Mouse (Mus musculus) gastrocnemius, adult 18-20 months (tissue): ENCODE data around the gene Sec22a. TPM values are rescaled to one million over a fixed set of nuclear protein-coding genes. Genes with fewer than 3 reads are reported as not detected.
A peak's percentile ranks its signal among the peaks of the same experiment; 100 is the strongest.

ENCODE experiments used
- DNase-seq: peaks from one replicate; pipeline ENCODE4 v3.0.0; 2021; ENCODE audit warnings: low spot score
- long read RNA-seq, 2 experiments: library from polyadenylated mRNA; stranded (forward); transcript quantifications; one replicate each; pipeline ENCODE4 v2.0.0; 2021
- total RNA-seq, 2 experiments: library from RNA; stranded (reverse); gene quantifications; 2 replicates each; pipeline ENCODE4 v1.2.3; 2021

Sec22a gene
- total RNA-seq: 1 to 10 TPM; 4.1 to 5.4 TPM
- long read RNA-seq, experiment 1, partial matches to known transcripts: 0 of 6 reads
- long read RNA-seq, experiment 1, other reads (novel, unspliced or antisense): 2 of 6 reads
- long read RNA-seq, experiment 2, partial matches to known transcripts: 1 of 5 reads
- long read RNA-seq, experiment 2, other reads (novel, unspliced or antisense): 2 of 5 reads

DNA sequence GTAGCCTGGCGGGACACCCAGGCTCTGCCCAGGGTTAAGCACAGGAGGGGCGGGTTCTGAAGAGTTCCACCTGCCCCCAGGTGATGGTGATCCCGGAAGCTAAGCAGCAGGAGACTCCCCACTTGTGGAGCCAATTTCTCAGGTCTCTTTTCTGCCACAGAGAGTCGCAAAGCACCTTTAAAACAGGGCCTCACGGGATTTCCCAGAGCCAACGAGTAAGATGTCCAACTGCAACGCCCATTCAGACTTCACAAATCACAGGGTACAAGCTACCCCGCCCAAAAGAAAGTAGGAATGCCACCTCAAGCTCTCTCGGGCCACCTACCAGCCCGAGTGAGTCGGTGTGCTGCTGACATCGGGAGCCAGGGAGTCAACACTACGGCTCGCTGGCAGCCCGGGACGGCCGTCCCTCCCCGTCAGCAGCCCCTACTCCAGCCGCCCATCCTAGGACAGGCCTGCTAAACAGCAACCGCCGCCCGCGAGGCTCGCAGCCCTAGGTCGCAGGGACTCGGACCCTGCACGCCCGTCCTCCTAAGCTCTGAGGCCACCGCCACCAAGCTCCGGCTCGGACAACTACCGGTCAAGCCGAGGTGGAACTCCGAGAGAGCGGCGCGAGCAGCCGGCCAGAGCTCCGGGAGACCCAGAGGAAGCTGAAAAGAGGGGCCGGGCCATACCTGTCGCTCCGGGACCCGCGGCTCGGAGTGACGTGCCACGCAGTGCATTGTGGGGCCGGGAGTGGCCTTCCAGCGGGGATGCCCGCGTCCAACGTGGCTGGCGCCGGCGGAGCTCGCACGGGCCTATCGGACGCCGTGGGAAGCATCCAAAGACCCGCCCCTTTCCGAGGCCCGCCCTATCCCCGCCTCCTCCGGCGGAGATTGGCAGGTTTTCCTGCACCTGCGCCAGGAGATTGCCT is at the start of gene Sec22a:
Gene Sec22a (minus strand): TSS at position 769 of the 913 bp plus-strand sequence.
- peak; percentile 92 for DNase-seq

DNA sequence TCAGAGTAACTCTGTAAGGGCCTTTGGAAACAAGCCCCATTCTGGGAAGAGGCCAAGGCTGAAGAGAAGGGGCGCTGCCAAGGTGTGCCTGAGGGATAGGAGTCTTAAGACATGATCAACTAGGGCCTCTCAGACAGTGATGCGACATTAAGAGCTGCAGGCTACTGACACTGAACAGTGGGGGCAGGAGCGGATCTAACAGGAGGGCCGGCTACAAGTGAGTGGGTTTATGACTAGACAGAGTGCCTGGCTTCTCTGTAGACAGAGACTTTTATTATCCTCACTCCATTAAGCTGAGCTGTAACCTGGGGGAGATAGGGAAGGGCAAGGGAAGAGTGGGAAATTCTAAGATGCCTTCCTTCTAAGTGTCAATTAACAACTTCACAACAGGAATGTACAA is 43.0 kb upstream of the Sec22a start:
- no peak for DNase-seq

DNA sequence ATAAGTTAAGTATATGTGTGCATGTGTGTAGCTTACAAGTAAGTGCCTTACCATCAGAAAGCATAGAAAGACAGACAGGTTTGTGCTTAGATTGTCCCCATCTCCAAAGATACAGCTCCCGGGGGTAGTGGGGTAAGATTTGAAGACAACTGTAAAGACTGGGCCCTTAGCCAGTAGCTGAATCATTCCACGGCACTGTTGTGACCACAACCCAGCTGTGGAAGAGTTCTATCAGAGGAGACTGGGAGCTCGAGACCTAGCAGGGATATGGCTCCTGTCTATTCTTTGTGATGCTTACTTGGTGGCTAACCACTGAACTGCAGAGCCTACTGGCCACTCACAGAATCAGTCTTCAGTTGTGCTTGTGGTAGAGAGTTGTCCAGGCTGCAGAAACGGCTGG is 42.4 kb upstream of the Sec22a start:
- DNase-seq: no peak

DNA sequence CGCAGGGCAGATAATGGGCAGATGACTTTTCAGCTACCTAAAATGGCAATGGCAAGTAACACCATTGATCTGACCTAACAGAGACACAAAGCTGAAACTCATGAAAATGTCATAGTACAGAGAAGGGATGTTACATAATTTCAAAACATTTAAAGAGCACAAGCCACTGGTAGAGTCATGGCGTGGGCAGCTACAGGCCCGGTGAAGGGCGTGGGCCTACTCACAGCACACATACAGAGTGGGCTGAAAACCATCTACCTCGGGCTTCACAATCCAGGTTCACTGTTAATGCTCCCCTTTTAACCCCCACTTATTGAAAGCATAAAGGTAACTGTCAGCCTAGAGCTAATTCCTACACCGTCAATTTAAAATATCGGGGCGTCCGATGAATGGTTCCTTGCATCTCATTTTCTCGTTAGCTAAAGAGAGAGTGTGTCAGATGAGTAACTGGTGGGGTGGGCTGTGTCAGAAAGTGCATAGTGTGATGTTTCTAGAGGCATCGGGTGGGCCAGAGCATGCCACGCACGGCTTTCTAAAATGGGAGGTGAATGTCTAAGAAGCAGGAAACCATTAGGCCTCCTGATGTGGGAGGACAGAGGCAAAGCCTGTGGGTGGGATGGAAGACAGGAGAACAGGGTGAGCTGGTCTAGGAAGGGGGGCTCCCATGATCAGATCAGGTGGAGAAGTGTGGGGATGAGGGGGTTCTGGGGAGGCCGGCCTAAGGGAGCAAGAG is 41.8 kb upstream of the Sec22a start:
- no peak for DNase-seq

DNA sequence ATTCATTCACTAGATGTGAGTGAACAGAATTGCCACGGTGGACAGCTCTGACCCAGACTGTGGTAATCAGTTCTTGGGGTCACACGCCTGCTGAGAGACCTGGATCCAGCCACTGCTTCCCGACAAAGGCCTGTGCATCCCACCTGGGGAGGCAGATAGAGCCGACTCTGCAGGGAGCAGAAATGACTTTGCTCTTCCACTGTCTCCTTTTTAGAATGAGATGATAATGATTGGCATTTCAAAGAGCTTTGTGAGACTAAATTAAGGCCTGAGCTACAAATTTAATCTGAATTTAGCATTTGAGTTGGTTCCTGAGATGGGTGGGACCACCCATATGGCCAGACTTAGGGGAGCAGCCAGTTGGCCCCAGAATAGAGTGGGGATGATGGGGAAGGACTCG is 41.1 kb upstream of the Sec22a start:
- no peak for DNase-seq

DNA sequence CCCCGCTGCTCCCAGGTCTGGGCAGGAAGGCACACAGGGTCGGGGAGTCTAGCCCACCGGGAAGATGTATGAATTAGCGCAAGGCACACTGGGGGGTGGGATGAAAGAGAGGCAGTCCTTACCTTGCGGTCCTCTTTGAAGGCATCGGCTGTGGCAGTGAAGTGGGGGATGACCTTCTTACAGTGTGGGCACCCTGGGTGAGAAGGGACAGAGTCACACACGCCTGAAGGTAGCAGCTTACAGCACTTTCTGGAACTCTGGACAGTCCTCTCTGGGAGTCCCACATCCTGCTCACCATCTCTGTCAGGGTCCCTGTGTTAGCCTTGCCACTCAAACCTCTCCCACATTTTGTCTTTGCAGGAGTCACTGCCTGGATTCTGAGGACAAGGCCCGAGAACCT is 40.2 kb upstream of the Sec22a start:
- no peak for DNase-seq

DNA sequence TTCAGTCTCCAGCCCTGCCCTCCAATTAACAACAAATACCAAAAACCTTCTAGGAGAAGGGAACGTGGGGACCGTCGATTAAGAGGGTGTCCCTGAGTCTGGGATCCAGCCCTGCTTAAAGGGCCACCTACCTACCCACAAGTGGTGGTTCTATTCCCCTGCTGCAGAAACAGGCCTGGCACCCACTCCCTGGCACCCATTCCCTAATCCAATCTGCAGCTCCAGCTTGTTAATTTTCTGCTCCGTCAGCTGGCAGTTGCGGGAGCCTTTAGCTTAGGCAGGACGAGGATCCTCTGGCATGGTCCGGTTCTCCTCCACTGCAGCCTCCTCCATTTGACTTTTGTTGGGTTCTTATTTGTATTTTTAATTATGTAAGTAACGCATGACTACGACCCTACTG is 39.6 kb upstream of the Sec22a start:
- no peak for DNase-seq

DNA sequence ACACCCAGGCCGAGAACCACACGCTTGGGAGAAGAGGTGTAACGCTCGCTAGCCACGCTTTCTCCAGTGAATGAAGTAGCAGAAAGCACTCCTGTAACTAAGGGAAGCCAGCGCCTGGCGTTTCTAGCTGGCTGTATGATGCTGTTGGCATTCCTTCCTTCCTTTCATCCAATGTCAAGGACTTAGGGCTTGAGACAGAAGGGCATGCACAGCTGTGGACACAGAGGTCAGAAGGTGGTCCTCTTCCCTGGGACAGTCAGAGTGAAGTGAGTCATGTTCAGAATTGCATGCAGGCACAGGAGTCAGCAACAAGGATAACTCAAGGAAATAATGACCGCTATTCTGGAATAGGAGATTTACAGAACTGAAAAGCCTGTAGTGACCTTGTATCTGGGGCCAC is 29.1 kb upstream of the Sec22a start:
- no peak for DNase-seq

DNA sequence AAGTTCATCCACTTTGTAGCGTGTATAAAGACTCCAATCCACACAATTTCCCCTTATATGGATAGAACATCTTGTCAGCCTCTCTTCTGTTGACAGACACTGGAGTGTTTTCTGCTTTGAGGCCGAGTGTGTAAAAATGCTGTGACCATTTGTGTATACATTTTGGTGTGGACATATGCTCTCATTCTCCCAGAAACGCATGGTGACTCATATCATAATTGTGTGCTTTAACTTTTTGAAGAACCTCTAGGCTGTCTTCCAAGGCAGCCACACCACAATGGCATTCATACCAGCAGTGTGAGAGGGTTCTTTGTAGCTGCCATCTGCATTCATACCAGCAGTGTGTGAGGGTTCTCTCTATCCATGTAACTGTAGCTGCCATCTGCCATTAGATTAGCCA is 21.9 kb upstream of the Sec22a start:
- DNase-seq: no peak

DNA sequence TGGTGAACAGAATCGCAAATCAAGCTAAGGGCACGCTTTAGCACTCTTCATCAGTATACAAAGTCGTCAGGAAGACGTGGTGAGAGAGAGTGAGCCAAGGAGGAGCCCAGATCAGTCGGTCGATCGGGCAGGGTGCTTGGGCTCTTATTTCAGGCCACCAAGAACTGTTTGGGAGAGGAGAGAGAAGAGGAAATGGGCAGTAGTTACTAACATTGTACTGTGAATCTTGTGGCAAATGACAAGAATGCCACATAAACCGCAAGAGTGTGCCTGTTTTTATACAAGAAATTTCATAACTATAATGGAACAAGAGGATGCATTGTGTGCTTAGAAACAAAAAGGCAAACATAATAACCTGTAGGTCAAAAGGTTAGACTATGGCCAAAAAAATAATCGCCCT is 16.3 kb upstream of the Sec22a start:
- no peak for DNase-seq

DNA sequence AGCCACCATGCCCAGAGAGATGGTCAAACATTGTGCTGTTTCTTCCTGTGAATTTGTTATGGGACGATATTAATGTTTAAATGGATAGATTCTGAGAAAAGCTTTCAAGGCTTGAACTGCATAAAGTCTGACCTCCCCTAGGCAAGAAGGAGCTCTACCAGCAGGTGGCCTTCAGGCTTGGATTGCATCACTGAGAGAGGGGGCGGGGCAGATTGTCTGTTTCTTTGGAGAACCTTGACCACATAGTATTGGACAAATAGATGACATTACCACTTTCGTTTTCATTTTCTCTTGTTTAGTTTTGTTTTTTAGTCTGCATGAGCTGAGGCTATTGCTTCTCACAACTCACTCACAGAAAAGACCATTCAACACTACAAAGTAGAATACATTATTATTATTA is 15.6 kb upstream of the Sec22a start:
- no peak for DNase-seq

DNA sequence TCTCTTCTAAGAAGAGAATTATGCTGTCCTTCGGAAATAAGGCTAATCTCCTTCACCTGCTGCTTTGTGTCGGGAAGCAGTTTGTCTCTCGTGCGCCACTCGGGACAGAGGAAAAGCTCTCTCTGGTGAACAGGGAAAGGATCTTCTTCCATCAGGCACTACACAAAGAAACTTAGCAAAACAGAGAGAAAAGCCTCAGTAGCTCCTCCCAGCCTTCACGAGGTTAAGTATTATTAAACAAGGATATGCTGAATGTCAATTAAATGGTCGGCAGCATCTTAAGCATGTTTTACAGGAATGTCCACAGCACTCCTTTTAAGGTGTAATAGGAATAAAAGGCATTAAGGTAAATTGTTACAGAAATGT is 328 bp upstream of the Sec22a start:
- DNase-seq: no peak

DNA sequence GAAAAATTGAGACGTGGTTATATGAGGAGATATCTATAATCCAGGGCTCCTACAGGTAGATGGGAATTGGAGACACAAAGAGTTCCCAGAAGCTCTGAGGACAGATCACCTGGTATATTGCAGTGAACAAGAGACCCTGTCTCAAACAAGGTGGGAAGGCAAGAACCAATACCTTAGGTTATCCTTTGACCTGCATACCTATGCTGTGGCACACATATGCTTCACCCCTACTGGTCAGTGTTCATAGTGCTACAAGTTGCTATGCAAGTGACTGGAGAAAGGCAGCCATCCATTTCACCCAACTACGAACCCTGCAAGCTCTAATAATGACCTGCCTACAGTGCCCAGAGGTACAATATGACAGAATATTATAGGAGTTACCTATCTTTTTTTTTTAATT is 1.5 kb downstream of the Sec22a start:
- no peak for DNase-seq

DNA sequence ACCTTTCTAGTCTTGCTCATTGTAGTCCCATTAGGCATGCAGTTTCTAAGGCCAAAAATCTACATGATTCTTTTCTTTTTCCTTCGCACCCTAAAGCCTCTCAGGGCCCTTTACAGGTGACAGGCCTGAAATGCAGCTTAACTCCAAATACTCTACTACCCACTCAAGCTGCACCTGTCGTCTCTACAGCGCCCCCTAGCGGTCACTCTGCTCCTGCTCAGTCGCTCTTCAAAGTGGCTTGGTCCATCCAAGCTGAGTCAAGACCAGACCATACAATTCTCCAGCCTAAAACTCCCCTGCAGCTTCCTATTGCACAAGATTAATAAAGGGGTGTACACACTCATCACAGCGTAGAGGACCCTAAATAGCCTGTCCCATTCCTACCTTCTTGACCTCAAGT is 3.1 kb downstream of the Sec22a start:
- peak; percentile 20 for DNase-seq

DNA sequence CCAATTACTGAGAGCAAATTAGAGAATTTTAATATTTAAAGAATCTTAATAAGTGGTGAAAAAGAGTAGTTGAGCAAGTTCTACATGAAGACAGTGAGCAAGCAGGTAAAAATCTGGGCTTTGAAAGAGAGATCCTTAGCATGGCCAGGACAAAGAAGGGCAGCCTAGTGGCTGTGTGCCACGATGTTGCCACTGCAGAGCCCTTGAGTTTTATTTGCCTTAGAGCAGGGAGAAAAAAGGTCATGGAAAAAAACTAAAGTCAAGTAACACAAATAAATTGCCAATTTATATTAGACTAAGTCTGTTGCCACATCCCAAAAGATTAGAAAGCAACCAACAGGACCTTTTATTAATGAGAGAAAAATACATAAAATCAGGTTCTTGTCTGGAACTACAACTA is 6.3 kb downstream of the Sec22a start:
- DNase-seq: no peak

DNA sequence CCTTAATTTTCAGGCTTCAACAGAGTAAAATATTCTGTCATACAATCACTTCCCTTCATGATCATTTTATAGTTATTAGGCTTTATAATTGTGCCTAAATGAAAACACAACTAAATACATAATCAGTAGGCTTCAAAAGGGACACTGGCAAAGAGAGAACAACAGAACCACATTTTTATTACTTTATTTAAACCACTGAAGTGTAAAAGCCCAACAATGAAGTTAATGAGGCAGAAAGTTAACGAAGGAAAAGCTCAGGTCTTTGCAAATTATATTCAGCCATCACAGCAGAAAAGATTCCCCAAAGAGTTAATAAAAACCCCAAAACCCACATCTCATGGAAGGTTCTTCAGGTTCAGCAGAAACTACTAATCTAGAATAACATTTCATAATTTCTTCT is 33.3 kb downstream of the Sec22a start:
- DNase-seq: no peak

DNA sequence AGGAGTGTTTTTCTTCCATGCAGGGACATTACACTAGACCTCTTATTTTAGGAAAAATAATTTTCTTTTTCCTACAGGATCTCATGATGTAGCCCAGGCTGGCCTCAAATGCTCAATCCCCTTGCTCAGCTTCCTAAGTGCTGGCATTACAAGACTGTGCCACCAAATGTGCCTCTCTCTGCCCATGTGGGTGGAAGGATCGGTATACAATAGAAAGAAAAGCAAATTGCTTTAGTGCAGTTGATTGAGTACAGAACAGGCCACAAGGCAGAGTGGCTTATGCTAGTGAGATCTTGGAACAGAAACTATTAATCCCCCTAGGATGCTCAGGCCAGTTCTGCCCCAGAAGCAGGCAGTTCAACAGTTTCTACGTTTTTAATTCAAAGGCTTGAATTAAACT is 43.9 kb downstream of the Sec22a start:
- DNase-seq: no peak

DNA sequence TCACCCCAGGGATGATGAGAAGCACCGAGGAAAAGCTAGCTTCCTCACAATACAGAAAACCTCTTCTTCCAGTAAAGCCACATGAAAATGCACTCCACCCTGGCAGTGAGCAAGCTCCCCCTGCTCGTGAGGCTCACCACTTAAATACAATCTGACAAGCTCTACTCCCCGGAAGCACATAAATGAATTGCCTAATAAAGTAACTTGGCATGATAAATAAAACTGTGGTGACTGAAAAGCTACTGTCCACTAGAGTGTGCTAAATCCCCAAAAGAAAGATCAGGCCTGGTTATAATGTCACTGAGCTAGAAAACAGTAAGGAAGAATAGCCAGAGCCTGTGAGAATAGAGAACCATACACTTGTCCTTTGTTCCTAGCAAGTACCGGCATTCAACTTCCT is 44.4 kb downstream of the Sec22a start:
- DNase-seq: peak; percentile 12

DNA sequence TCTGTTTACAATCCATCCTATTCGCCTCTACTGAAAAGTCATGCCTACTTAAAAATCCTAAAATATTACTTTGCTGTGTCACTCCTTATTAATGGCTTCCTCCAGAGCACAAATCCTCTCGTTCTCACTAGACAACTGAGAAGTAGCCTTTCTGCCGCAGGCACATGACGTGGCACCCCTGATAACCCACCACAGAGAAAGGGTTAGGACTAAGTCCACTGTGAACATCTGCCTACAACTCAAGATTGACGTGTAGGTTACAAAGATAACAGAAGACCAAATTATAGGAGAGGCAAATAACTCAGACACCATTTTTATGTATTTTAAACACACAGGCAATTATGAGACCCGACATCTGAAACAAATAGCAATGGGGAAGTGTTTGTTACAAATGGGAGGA is 45.3 kb downstream of the Sec22a start:
- DNase-seq: no peak

DNA sequence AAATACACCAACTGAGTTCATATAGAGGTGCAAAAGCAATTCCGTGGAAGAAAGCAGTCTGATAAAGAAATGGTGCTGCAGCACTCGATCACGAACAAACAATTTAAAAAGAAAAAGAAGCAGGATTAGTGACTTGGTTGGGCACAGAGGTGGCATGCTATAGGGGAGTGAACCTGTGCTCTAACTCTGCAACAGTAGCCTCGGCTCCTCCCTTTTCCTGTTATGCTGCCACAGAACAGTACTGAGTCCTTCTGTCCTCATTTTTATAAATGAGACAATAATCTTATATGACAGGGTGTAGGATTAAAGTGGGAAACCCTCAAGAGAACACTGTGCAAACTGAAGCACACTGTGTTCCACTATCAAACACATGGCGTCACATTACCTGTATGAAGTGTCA is 46.3 kb downstream of the Sec22a start:
- no peak for DNase-seq

DNA sequence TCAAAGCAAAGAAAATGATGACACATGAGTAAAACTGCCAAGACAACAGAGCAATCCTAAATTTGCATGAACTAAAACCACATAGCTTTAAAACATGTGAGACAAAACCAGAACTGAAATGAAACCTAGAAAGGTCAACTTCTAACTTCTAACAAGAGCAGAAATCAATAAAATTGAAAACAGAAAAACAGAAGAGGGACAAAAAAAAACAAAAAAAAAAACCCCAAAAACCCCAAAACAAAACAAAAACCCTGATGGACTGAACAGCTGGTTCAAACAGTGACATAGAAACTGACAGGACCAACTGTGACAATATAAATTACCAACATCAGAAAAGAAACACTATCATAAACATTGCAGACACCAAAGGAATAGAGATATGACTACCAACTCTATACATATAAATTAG is 46.9 kb downstream of the Sec22a start:
- DNase-seq: no peak

DNA sequence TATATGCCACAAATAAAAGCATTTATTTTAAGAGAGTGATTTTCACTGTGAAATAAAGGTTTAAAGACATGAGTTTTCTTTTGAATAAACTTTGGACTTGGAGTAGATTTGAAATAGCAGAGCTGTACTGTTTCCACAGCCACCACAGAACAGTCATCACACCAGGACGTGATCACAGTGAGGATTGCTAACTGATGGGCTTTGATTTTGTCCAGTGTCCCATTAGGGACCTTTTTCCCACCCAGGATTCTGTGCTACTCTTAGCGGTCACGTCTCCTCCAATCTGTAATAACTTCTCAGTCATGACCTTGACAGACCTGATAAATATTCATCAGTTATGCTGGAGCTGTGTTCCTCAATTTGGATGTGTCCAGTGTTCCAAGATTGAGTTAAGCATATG is 48.2 kb downstream of the Sec22a start:
- DNase-seq: no peak

DNA sequence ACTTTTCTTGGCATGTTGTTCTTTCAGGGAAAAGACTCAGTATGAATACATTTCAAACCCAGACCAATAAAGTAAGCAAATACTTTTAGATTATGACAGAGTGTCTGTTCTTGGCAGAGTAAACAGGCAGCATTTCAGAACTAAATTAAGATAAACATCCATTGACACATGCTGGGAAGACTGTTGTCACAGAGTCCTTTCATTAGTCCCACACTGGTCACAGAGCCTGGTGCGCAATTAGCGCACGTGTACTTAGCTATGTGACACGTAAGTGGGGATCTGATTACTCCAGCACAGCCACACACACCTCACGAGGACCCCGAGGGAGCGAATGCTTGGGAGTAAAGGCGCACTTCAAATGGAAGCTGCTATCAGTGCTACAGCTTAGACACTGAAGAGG is 52.1 kb downstream of the Sec22a start:
- no peak for DNase-seq
